Mouse (Mus musculus) testis, postnatal 14 days (tissue): Measurements from ENCODE around the gene Wdr70.

Experiments used
- DNase-seq: peaks from one replicate; pipeline ENCODE4 v3.0.0; 2021; ENCODE audit warnings: low spot score

The Wdr70 gene

DNA sequence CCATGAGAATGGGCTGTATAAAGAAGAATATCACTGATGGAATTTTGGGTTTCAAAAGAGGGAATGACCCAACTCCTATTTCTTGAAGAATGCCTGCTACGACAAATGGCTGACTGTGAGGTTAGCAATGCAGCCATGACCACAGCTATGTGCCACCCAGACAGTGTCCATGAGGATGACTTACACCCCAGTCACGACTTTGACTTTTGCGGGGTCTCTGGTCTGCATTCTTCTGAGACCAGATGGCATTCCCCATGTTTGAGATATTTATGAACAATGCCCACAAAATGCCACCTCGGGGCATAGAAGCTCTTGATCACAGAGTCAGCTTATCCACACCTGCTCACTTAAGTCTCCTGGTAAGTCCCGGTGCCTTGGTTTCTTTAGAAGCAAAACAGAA is 236.1 kb downstream of the Wdr70 start:
- DNase-seq = no peak

GRCm38 (mm10) chr15:7858841-7859240 is 240.2 kb downstream of the Wdr70 start:
- no peak for DNase-seq

- no peak for DNase-seq
These were observed 241.6 kb downstream of the Wdr70 start for GRCm38 (mm10) chr15:7857418-7857817.

- no peak for DNase-seq
These were observed 256.6 kb downstream of the Wdr70 start for GRCm38 (mm10) chr15:7842398-7842797.

DNA sequence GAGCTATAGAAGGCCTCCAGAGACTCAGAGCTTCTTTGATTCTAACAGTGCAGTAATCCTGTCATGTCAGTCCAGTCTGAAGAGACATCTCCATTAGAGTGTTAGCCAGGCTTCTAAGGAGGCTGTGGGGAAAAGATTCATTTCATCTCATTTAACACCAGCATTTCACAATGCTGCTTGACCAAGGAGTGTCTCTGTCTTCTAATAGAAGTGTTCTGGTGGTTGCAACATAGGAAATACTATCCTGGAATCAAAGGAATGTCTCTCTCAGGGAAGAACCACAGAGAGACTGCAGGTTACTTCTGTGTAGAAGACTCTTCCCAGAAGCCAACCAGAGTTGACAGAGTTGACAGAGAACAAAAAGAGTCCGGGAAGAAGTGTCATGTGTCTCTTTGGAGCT is 257.3 kb downstream of the Wdr70 start:
- no peak for DNase-seq

GRCm38 (mm10) chr15:7838921-7839309 is 260.1 kb downstream of the Wdr70 start:
- no peak for DNase-seq

DNA sequence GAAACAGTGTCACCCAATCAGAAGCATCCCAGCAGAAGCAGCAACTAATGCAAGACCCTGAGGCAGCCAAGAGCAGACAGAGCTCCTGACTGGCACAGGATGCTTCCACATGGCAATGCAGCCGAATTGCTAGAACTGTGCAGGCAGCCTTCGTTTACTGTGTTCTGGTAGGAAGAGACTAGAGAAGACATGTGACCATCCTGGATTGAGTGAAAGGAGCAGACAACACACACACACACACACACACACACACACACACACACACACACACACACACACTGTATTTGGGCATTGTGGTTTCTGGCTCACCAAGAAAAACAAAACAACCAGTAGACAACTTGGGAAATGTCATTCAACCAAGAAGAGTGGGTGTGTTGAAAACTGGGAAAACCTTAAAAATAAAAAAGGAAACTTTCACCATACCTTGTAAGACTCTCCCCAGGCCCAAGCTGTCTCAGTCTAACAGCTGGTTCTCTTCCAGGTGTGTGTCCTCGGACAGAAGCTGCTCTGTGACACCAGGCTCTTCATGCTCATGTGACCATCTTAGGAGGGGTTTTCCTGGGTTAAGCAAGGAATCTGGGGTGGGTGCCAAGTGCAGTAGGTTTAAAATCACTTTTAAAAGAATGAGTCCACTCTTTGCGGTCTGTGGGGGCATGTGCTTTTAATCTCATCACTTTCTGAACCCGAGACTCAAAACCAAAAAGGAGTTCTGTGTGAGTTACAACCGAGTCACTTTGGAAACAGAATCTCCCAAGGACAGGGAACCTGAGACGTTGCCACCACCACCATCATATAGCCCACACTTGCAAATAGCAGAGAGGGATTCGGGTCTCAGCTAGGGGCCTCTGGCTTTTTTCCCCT is 260.7 kb downstream of the Wdr70 start:
- no peak for DNase-seq

- DNase-seq = no peak
These were observed 263.6 kb downstream of the Wdr70 start for GRCm38 (mm10) chr15:7835404-7835803.

GRCm38 (mm10) chr15:7825530-7825929 is 273.5 kb downstream of the Wdr70 start:
- DNase-seq = no peak

DNA sequence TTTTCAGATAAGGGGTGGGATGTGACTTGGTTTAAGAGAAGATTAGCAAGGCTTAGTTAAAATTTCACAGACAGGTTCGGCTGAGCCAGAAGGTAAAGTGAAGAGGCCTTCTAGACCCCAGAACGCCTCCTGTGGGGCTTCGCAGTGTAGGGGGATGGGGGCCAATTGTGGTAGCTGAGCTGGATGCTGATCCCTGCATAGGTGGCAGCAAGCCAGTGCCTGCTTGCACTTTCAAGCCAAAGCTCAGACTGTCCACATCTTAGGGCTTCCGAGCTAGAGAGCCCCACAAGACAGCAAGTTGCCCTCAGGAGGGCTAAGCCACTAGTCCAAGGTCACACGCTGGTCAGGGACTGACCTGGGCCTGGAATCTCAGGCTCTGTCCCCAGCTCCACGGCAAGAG is 275.1 kb downstream of the Wdr70 start:
- DNase-seq = no peak
